Comparison of ENCODE assay signal across 26 mouse cellular contexts in the genomic region with DNA sequence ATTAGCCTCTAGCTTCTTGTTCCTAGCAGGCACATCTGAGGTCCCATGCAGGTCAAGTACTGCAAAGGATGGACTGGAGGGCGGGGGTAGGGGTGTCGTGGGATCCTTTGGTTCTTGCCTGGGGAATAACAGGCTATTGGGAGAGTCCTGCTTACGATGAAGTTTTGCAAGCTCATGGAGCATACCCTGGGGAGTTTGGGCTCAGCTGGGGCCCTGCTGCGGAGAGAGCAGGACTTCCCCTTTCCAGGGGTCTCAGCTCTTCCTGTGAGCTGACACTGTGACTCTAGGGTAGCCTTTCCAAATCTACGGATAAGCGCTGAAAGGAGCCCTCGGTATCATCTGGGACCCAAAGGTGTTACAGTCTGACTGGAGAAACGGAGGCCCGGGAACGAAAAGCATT. TPM values are rescaled to one million over a fixed set of nuclear protein-coding genes. Genes with fewer than 3 reads are reported as not detected.
DNase-seq lines count a peak whose midpoint lies in the region; ATAC-seq lines count a peak whose summit lies in the region.
"Had no signal": no experiment of that assay in that cellular context is flagged by ENCODE, and none has a peak within 500 bp of the region (broad histone marks: within the 10 kb centered on the region; RNA-seq: fewer than 3 reads in every experiment).

No protein-coding gene starts in this region.

- H3K27me3 ChIP-seq in embryonic facial prominence, embryonic 13.5 days, result peaks cover 10% of the 10 kb centered on the region
- peaks cover 10% of the 10 kb centered on the region for H3K27me3 ChIP-seq in embryonic facial prominence, embryonic 10.5 days (replicated peaks; ENCODE audit: low read depth, poor library complexity, severe bottlenecking)
- H3K27me3 ChIP-seq: forebrain, embryonic 15.5 days had no signal

- no peaks in the 10 kb centered on the region for H3K36me3 ChIP-seq in embryonic facial prominence, embryonic 13.5 days
- no peaks in the 10 kb centered on the region for H3K36me3 ChIP-seq in embryonic facial prominence, embryonic 10.5 days (replicated peaks)
- H3K36me3 ChIP-seq: embryonic facial prominence, embryonic 12.5 days; forebrain, embryonic 12.5 days; forebrain, embryonic 15.5 days; heart, embryonic 10.5 days; heart, embryonic 13.5 days; hindbrain, embryonic 12.5 days; hindbrain, embryonic 15.5 days had no signal

- no peaks in the 10 kb centered on the region for H3K4me1 ChIP-seq in embryonic facial prominence, embryonic 13.5 days
- H3K4me1 ChIP-seq in embryonic facial prominence, embryonic 10.5 days, result peaks cover 32% of the 10 kb centered on the region
- H3K4me1 ChIP-seq: hindbrain, embryonic 15.5 days had no signal

- H3K9ac ChIP-seq in embryonic facial prominence, embryonic 13.5 days, result 0 out of 2 replicates have a peak overlapping the region, but pooled peaks have one; percentile 3
- H3K9ac ChIP-seq: embryonic facial prominence, embryonic 12.5 days; forebrain, embryonic 12.5 days; forebrain, embryonic 15.5 days; heart, embryonic 13.5 days; hindbrain, embryonic 12.5 days; hindbrain, embryonic 15.5 days had no signal

- no peak for DNase-seq in embryonic facial prominence, embryonic 10.5 days (ENCODE audit: low spot score)
- DNase-seq in spleen, postnatal 36 days (ENCODE audit: low spot score in 2 of 2), result peak; percentile 26 to 32
- DNase-seq in spleen, postnatal 4 days (ENCODE audit: low spot score in 2 of 2), result no peak
- DNase-seq in urinary bladder, postnatal 36 days (ENCODE audit: low spot score in 2 of 2), result no peak
- DNase-seq in kidney, adult 11 months, result no peak
- DNase-seq: adrenal gland, adult 2 months; adrenal gland, postnatal 14 days; cerebellum, adult 11 months; cerebellum, adult 2 months; cerebellum, adult 9-11 months; cerebellum, postnatal 36 days; gastrocnemius, postnatal 36 days; heart, adult 18-20 months; heart, postnatal 14 days; heart, postnatal 4 days had no signal

- H3K4me3 ChIP-seq in embryonic facial prominence, embryonic 13.5 days, result no peak overlapping the region
- no peak overlapping the region for H3K4me3 ChIP-seq in embryonic facial prominence, embryonic 10.5 days
- H3K4me3 ChIP-seq: embryonic facial prominence, embryonic 12.5 days; erythroblast, embryonic 14.5 days; forebrain, embryonic 12.5 days; forebrain, embryonic 15.5 days; heart, embryonic 10.5 days; heart, embryonic 13.5 days; hindbrain, embryonic 12.5 days; hindbrain, embryonic 15.5 days had no signal

- no peak overlapping the region for H3K4me2 ChIP-seq in embryonic facial prominence, embryonic 13.5 days
- H3K4me2 ChIP-seq: embryonic facial prominence, embryonic 12.5 days; forebrain, embryonic 12.5 days; forebrain, embryonic 15.5 days; heart, embryonic 13.5 days; hindbrain, embryonic 12.5 days; hindbrain, embryonic 15.5 days had no signal

- ATAC-seq in embryonic facial prominence, embryonic 13.5 days (ENCODE audit: insufficient number of reproducible peaks, insufficient read depth, low FRiP score, low TSS enrichment, low read depth), result no peak
- ATAC-seq in megakaryocyte progenitor cell, adult 5-6 weeks (replicated peaks; ENCODE audit: poor library complexity), result peak; percentile 45
- ATAC-seq: forebrain, embryonic 15.5 days had no signal

- no peaks in the 10 kb centered on the region for H3K9me3 ChIP-seq in embryonic facial prominence, embryonic 13.5 days
- no peaks in the 10 kb centered on the region for H3K9me3 ChIP-seq in embryonic facial prominence, embryonic 10.5 days
- H3K9me3 ChIP-seq: embryonic facial prominence, embryonic 12.5 days; forebrain, embryonic 12.5 days; forebrain, embryonic 15.5 days; heart, embryonic 10.5 days; heart, embryonic 13.5 days; hindbrain, embryonic 12.5 days; hindbrain, embryonic 15.5 days had no signal

- no peak overlapping the region for H3K27ac ChIP-seq in embryonic facial prominence, embryonic 13.5 days
- H3K27ac ChIP-seq in embryonic facial prominence, embryonic 10.5 days (replicated peaks), result no peak overlapping the region
- H3K27ac ChIP-seq: embryonic facial prominence, embryonic 12.5 days; forebrain, embryonic 12.5 days; forebrain, embryonic 15.5 days; heart, embryonic 10.5 days; heart, embryonic 13.5 days; hindbrain, embryonic 12.5 days; hindbrain, embryonic 15.5 days had no signal

- whole genome bisulfite sequencing in embryonic facial prominence, embryonic 13.5 days, result 66% methylated on average over 10 of the region's 10 CpGs
- 74% methylated on average over 10 of the region's 10 CpGs for WGBS in embryonic facial prominence, embryonic 10.5 days

RNA-seq across cellular contexts. Expression of a gene that starts 7.7 kb away (rescaled TPM):
- polyA plus RNA-seq in embryonic facial prominence, embryonic 13.5 days (2015; fragmentation: Nextera tagmentation; extraction: Ambion mirVana), result 2.4 TPM in 2 replicates
- polyA plus RNA-seq in embryonic facial prominence, embryonic 10.5 days (2016; fragmentation: Nextera tagmentation; extraction: Ambion mirVana), result 1.5 and 2.3 TPM in 2 replicates
- total RNA-seq in megakaryocyte progenitor cell, adult 5-6 weeks (2015), result 0.91 and 0.93 TPM in 2 replicates
- 0.54 and 0.88 TPM in 2 replicates for total RNA-seq in megakaryocyte progenitor cell, adult 5-6 weeks (2017)
- total RNA-seq: MEL had no signal
- polyA plus RNA-seq: erythroblast, embryonic 14.5 days had no signal

Comparison
In these comparisons a context has a peak if more than half of its experiments do, and no peak if none do; other contexts are left out.
1. DNase-seq: peak in spleen, postnatal 36 days (2 of 2); none in embryonic facial prominence, embryonic 10.5 days (single experiment), spleen, postnatal 4 days (0 of 2), urinary bladder, postnatal 36 days (0 of 2) and kidney, adult 11 months (single experiment).